Mouse (Mus musculus): ENCODE results near the gene Dusp2.

GRCm38 (mm10) chr2:127372082-127372481 lies 36.1 kb downstream of the Dusp2 start:
- no peak for TF ChIP-seq CTCF (IDR thresholded peaks at IDR 0.05; ENCODE audit: control insufficient read depth, insufficient read depth, insufficient read length)
- TF ChIP-seq MYOD1 (IDR thresholded peaks at IDR 0.05; ENCODE audit: control insufficient read depth, insufficient read length, low read depth) = no peak
- TF ChIP-seq FOSL1 (IDR thresholded peaks at IDR 0.05; ENCODE audit: insufficient read depth, low read length, poor library complexity, severe bottlenecking) = no peak

All from C2C12 (cell line).